Mouse (Mus musculus) liver, postnatal 0 days (tissue): ENCODE measurements around the gene Arf3.

Experiments
- CTCF ChIP-seq: sonication (generic); IDR thresholded peaks from 2 replicates; pipeline ENCODE4 v1.5.1; 2016; ENCODE audit warnings: antibody characterized with exemption, low read depth
- EP300 ChIP-seq: IDR thresholded peaks from 2 replicates; pipeline ENCODE4 v1.6.1; 2016; ENCODE audit warnings: antibody characterized with exemption, low read depth, mild to moderate bottlenecking

- TF ChIP-seq CTCF (no peak), EP300 (no peak)
These were observed 16.6 kb downstream of the Arf3 start for GRCm38 (mm10) chr15:98746344-98746965.
